Mouse (Mus musculus) bone marrow macrophage, adult 2 months (primary cell): ENCODE results near the gene Acot5.

ENCODE experiments used
- CTCF ChIP-seq: IDR thresholded peaks from 2 replicates; pipeline ENCODE4 v1.5.1; 2012; ENCODE audit warnings: low read depth, mild to moderate bottlenecking, low read length, moderate library complexity
- POLR2A ChIP-seq: IDR thresholded peaks from 2 replicates; pipeline ENCODE4 v1.6.1; 2012; ENCODE audit warnings: mild to moderate bottlenecking, low read depth, low read length, borderline replicate concordance

DNA sequence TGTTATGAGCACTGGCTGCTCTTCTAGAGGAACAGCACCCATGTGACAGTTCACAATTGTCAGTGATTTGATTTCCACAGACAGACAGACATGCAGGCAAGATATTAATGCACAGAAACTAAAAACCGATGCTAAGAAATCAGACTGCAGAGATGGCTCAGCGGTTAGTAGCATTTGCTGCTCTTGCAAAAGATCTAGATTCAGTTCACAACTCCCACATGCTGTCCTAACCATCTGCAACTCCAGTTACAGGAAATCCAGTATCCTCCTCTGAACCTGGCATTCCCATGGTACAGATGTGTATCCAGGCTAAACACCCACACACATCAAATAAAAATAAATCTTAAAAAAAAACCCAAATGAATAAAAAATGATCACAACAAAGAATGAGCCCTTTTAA, 2.6 kb downstream of the Acot5 start:
- TF ChIP-seq POLR2A = no peak
- no peak for TF ChIP-seq CTCF
